Mouse (Mus musculus) CD4-positive, CD25-positive, alpha-beta regulatory T cell, adult 2 months (primary cell): ENCODE results near the gene Smoc2.

Experiments
- DNase-seq: peaks from one replicate; pipeline ENCODE4 v3.0.0-alpha.2; 2012; ENCODE audit warnings: low read depth, low spot score

Smoc2 gene

GRCm38 (mm10) chr17:14279966-14280300 lies 627 bp downstream of the Smoc2 start:
- DNase-seq: no peak

GRCm38 (mm10) chr17:14280425-14280833 lies 1.1 kb downstream of the Smoc2 start:
- DNase-seq: no peak

- peak; percentile 43 for DNase-seq
Measured at GRCm38 (mm10) chr17:14288015-14288616, 8.8 kb downstream of the Smoc2 start.

- DNase-seq: no peak
Measured at GRCm38 (mm10) chr17:14293617-14294016, 14.3 kb downstream of the Smoc2 start.

- no peak for DNase-seq
Measured at GRCm38 (mm10) chr17:14295146-14295545, 15.8 kb downstream of the Smoc2 start.

GRCm38 (mm10) chr17:14300361-14300760 lies 21.1 kb downstream of the Smoc2 start:
- DNase-seq: no peak

- DNase-seq: no peak
Measured at GRCm38 (mm10) chr17:14301491-14302344, 22.4 kb downstream of the Smoc2 start.

GRCm38 (mm10) chr17:14302356-14302755 lies 23.1 kb downstream of the Smoc2 start:
- DNase-seq: no peak

- DNase-seq: no peak
Measured at GRCm38 (mm10) chr17:14303722-14304121, 24.4 kb downstream of the Smoc2 start.

GRCm38 (mm10) chr17:14309884-14310283 lies 30.6 kb downstream of the Smoc2 start:
- no peak for DNase-seq

GRCm38 (mm10) chr17:14312440-14312839 lies 33.1 kb downstream of the Smoc2 start:
- no peak for DNase-seq

- DNase-seq: no peak
Measured at GRCm38 (mm10) chr17:14314308-14314707, 35.0 kb downstream of the Smoc2 start.

- no peak for DNase-seq
Measured at GRCm38 (mm10) chr17:14316536-14316935, 37.2 kb downstream of the Smoc2 start.

GRCm38 (mm10) chr17:14317439-14317838 lies 38.1 kb downstream of the Smoc2 start:
- DNase-seq: no peak

GRCm38 (mm10) chr17:14326156-14326555 lies 46.9 kb downstream of the Smoc2 start:
- no peak for DNase-seq

GRCm38 (mm10) chr17:14328037-14328436 lies 48.7 kb downstream of the Smoc2 start:
- no peak for DNase-seq

- no peak for DNase-seq
Measured at GRCm38 (mm10) chr17:14330498-14330897, 51.2 kb downstream of the Smoc2 start.

- DNase-seq: no peak
Measured at GRCm38 (mm10) chr17:14339932-14340557, 60.7 kb downstream of the Smoc2 start.

- DNase-seq: no peak
Measured at GRCm38 (mm10) chr17:14340736-14341135, 61.4 kb downstream of the Smoc2 start.

- DNase-seq: no peak
Measured at GRCm38 (mm10) chr17:14342511-14342910, 63.2 kb downstream of the Smoc2 start.

- no peak for DNase-seq
Measured at GRCm38 (mm10) chr17:14343442-14343841, 64.1 kb downstream of the Smoc2 start.

GRCm38 (mm10) chr17:14345556-14345955 lies 66.2 kb downstream of the Smoc2 start:
- DNase-seq: no peak

GRCm38 (mm10) chr17:14346891-14347290 lies 67.6 kb downstream of the Smoc2 start:
- no peak for DNase-seq
